Mouse (Mus musculus) megakaryocyte, embryonic 14.5 days (primary cell): ENCODE data around the gene Creb5.

Experiments
- FLI1 ChIP-seq: IDR thresholded peaks from 2 replicates; pipeline ENCODE4 v1.6.1; 2012; ENCODE audit warnings: low read length, inconsistent platforms, mixed read lengths
- GATA1 ChIP-seq: IDR thresholded peaks from 3 replicates; pipeline ENCODE4 v1.6.1; 2012; ENCODE audit warnings: mixed read lengths, low read length, inconsistent platforms, borderline replicate concordance

GRCm38 (mm10) chr6:53583234-53583875, 296.3 kb downstream of the Creb5 start:
- TF ChIP-seq FLI1: no peak
- no peak for TF ChIP-seq GATA1
